Mouse (Mus musculus): ENCODE results near the gene Hint2.

- TF ChIP-seq POLR2A (IDR thresholded peaks at IDR 0.05; ENCODE audit: insufficient read depth, low read length) (peak; percentile 80), EP300 (IDR thresholded peaks at IDR 0.05; ENCODE audit: insufficient read depth, low read depth, low read length) (no peak), CTCF (IDR thresholded peaks at IDR 0.05; ENCODE audit: low read depth, low read length) (no peak)
Measured at GRCm38 (mm10) chr4:43668782-43669427, 12.6 kb upstream of the Hint2 start, which contains the start of the genes Tmem8b and Fam221b.
